Mouse (Mus musculus): ENCODE results near the gene Basp1.

DNA sequence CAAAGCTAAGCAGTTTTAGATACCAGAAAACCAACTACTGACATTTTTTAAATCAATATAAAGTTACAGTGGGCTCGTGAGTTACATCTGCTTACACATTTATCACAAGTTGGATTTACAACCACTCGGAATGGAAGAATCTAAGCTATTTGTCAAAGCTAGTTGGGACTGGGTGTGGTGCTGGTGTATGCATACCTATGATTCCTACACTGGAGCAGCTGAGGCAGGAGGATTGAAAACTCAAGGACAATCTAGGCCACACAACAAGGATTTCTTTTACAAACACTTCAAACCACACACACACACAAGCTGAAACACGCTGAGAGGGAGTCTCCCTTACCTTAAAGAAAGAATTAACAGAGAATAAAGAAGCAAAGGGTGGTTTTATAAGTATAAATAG is 40.1 kb downstream of the Basp1 start:
- TF ChIP-seq CTCF (IDR thresholded peaks at IDR 0.05; ENCODE audit: low read depth, low read length) (no peak), POLR2A (IDR thresholded peaks at IDR 0.05; ENCODE audit: insufficient read depth, low read length) (no peak)
